Mouse (Mus musculus): Measurements from ENCODE around the gene Acer2.
A peak's percentile ranks its signal among the peaks of the same experiment; 100 is the strongest.

Gene Acer2

DNA sequence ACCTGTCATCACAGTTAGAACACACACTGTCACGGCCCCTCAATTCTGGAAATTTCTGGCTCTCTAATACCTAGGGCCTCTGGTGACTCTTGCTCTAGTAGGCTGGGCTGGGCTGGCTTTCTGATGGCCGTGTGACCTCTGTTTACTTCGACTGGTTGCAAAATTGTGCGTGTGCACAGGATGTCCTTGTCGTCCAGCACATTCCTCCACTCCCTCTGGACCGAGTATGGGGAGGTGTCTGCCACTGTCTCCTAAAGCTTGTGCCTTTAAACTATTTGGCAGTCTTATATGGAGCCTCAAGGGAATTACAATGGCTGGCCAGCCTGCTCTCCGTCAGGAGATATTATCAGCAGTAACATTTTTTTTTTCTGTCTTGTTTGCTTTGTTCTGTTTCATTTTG lies 23.2 kb downstream of the Acer2 start:
- DNase-seq, result no peak

DNA sequence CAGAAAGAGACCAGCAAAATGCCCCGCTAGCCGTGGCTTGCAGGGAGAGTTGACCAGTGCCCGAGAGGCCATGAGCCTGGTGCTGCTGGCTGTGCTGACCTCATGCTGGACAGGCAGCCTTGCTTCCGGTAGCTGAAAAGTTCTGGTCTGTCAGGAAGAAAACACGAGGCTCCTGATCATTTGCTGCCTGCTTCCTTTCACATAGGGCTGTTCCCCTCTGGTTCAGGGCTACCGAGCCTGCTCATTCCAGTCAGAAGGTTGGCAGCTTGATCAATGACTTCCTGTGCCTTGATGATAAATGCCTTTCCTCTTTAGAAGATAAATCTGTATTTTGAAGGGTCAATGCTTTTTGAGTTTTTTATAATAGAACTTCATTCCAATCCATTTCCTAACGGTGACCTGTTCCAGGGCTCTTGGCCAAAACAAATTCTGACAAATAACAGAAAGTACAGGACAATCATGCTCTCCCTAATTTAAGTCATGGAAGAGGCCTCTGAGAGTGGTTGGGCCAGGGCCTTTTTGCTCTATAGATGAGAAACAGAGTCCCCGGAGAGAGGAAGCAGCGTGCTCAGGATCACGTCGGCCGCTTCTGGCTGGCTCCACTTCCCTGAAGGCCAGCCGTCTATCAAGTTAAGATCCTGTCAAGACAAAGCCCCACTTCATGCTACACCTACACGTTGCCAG lies 24.7 kb downstream of the Acer2 start:
- no peak for DNase-seq

DNA sequence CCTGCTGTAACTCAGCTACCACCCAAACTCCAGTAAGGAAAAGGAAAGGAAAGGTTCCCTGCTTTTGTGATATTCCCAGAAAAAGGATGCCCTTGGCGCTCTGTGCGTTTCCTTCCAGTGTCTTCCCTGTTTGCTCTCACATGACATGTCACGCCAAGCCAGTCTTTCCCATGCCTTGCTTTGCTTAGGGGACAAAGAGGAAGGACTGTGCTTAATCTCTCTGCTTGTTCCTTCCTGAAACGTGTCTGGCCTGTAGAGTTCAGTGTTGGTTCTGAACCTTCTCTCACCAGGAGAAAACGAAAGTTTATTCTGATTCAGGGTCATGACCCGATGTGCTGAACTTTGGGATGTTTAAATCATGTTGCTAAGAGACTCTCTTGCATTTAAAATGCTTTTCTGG lies 28.2 kb downstream of the Acer2 start:
- DNase-seq, result no peak

DNA sequence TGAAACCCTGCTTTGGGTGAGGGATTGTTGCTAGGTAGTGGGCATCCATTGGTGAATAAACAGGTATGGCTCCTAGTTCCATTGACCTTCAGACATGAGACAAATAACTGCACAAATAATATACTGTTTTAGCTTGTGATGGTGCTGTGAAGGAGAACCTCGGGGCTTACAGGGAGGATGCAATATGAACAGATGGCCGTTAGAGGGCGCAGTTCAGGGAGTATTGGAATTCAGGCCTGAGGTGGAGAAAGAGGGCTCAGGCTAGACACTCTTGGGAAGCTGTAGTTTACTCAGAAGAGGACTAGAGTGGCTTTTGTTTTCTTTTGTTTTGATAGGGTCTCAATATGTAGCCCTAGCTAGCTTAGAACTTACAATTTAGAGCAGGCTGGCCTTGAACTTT lies 30.8 kb downstream of the Acer2 start:
- peak; percentile 17 for DNase-seq

DNA sequence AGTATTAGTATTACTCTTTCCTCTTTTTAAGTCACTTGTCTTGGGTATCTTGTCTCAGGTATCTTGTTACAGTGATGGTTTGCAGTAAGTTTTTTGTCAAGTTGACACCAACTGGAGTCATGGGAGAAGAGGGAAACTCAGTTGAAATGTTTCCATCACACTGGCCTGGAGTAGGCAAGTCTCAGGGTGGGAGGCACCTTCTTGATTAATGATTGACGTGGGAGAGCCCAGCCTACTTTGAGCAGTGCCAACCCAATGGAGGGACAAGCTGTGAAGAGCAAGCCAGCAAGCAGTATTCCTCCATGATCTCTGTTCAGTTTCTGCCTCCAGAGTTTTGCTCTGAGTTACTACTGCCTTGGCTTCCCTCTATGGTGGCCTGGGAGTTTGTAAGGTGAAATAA lies 31.7 kb downstream of the Acer2 start:
- no peak for DNase-seq

DNA sequence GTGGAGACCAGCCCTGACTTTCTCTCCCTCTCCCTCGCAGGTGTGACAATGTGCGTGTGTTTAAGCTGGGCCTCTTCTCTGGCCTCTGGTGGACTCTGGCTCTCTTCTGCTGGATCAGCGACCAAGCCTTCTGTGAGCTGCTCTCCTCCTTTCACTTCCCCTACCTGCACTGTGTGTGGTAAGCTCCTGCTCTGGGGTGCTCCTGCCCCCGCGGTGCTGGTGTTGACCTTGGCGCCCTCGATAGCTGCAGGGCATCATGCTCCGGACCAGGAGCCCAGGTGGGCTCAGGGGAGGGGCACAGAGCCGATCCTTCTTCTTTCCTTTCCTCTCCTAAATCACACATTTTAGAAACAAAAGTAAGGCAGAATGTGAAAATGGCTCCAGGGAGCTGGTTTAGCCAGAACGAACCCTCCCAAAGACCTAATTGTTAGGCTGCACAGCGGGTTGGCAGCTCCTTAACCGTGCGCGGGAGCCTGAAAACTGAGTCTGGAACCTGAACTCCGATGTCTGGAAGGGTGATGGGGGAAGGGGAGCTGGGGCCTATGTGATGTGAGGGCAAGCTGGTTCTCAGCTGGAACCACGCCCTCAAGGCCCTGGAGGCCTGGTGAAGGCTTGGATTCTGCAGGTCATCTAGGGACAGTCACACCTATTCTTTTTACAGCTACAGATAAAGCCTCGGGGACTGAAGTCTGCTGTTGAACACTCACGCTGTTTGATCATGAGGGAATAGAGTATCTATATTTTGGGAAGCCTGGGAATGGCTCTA lies 37.6 kb downstream of the Acer2 start:
- no peak for DNase-seq

DNA sequence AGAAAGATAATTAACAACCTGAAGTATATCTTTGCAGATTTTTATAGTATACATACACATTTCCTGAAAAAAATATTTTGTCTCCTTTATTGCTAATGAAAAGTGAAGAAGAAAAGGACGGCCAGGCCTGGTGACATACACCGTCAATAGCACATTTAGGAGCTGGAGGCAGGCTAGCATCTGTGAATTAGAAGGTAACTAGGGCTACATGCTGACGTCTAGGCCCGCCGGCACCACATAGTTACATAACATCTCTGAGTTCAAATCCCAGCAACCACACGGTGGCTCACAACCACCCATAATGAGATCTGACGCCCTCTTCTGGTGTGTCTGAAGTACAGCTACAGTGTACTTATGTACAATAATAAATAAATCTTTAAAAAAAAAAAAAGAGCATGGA lies 38.6 kb downstream of the Acer2 start:
- no peak for DNase-seq

DNA sequence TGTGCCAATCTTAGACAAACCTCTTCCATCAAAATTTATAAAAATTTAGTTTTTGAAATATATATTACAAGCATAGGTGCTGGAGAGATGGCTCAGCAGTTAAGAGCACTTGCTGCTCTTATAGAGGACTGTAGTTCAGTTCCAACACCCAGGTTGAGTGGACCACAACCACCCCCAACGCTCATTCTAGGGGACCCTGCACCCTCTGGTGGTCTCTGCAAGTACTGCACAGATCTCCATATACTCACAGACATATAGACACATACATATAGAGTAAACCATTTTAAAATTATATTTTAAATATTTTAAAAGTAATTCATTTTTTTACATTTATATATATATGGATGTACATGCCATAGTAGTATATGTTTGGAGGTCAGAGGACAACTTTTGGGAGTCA lies 41.9 kb downstream of the Acer2 start:
- DNase-seq, result peak; percentile 18

DNA sequence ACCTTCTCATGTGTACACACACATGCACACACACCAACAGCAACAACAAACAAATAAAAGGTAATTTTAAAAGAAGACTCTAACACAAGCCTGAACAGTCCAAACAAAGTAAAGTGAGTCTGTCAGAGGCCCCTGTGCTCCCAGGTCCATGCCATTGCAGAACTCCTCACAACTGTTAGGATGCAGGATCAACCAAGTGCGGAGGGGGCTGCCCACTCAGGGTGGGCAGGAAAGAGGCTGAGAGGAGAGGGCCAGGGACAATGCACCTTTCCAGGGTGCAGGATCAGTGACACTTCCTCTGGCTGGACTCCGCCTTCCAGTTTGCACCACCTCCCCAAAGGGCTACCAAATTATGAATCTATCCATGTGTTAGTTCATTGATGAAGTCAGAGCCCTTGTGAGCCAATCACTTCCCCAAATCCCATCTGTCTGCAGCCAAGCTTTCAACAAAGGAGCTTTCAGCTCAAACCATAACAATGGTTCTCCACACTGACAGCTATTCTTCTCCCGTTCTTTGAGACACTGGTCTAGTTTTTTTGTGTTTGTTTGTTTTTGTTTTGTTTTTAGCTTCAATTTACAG lies 49.4 kb downstream of the Acer2 start:
- DNase-seq, result no peak

DNA sequence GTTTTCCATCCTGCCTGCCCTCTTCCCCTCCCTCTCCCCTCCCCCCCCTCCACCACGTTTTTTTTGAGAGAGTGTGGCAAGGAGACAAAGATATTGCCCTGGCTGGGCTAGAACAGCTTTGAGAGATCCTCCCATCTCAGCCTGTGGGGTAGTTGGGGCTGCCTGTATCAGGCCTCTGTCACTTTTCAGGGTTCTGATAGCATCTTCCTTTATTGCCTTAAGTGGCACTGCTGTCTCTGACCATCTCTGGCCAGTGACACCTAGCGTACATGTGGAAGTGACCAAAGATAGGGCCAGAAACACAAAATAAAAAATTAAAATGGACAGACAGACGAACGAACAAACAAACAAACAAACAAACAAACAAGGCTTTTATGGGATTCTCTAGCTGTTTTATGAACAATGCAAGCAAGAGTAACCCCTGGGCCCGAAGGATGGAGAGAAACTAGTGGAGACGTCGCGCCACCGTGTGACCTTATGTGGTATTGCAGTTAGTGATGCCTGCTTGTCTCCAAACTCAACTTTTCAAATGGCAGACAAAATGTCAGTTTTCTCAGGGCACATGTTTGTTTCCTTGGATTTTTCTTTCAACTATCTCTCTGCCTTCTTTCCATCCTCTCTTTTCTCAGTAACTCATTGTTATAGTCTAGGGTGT lies 50.7 kb downstream of the Acer2 start:
- DNase-seq, result peak; percentile 75

DNA sequence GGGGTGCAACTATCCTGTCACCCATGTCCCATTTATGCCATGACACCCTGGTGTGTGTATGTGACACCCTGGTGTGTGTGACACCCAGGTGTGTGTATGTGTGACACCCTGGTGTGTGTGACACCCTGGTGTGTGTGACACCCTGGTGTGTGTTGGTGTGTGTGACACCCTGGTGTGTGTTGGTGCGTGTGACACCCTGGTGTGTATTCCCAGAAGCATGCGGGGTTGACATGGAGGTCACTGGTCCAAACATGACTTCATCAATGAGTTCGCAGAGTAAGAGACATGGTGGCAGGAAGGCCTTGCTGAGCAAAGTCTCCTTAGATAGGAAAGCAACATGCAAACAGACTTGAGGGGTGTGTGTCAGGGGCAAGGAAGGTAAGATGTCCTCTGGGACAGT lies 52.8 kb downstream of the Acer2 start:
- DNase-seq, result no peak

DNA sequence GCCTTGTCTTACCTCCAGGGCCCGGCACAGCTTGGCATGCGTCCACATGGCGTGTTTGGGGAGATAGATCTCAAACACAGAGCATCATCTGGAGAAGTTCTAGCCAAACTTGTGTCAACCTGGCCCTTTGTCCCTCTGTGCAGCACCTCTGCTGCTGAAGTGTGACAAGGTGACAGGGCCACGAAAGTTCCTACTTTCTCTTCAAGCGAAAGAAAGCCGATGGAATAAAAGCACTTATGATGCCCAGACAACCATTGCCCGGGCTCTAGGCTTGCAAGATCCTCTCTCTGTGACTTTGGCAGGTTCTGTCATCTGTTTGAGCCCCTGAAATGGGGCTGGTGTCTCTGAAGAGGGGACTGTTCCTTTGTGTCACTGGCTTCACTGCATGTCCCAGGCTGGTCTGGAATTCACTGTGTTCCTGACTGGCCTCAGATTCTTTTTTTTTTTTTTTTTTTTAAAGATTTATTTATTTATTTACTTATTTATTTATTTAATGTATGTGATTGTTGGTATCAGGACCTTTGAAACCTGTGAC lies 56.0 kb downstream of the Acer2 start:
- no peak for DNase-seq

DNA sequence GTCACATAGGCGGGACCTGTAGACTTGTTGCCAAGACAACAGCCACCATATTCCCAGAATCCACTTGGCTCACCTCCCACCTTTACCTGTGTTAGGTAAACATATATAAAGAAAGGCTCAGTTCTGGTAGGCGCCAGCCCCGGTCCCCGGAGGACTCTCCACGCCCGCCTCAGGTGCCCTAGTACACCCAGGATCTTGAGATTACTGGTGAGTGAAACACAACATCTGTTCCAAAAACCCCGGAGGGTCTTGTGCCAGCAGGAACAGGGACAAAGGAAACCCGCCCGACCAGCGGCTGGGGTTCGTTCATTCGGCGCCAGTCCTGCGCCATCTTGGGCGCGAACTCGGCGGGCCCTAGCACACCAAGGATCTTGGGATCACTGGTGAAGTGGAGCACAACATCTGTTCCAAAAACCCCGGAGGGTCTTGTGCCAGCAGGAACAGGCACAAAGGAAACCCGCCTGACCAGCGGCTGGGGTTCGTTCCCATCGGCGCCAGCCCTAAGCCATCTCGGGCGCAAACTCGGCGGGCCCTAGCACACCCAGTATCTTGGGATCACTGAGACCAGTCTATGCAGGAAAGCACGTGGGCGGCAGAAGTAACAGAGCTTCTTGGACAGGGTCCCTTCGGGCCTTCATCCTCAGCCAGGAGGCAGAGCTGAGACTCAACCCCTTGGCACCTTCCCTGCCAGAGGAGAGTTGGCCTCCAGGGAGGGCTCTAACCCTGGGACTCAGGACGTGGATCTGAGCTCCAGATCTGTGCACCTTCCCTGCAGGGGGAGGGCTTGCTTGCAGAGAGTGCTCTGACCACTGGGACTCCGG lies 56.6 kb downstream of the Acer2 start:
- DNase-seq, result no peak

DNA sequence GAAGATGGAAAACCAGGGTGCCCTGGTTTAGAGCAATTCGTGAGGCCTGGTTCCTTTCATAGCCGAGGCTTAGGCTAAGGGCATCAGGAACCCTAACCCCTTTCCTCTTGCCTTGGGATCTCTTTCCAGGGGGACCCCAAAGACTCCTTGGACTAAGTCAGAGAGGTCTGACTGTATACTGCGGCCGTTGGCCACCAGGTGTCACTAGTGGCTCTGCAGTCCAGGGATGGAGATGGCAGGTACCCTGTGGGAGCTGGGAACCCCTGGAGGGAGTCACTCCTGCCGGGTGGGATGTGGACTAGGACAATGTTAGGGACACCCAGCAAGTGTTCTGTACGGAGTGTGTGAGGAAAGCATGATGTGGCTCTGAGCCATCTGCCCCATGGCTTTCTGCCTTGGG lies 58.8 kb downstream of the Acer2 start:
- DNase-seq, result peak; percentile 16

DNA sequence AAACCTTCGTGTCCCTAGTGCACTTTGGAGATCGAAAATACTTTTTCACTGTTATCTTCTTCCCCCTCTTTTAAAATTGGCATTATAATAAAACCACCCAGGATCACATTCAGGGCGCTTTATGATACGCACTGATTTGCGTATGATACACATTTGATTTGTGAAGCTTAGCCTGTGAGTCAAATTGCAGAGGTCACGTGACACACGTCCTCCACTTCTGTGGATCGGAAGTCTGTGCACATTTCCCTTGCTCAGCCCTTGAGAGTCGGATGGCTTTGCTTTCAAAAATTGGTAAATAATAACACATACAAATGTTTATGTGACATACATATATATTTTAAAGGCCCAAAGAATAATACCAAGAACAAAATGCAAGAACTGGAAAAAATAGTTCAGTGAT lies 62.0 kb downstream of the Acer2 start:
- DNase-seq, result no peak

DNA sequence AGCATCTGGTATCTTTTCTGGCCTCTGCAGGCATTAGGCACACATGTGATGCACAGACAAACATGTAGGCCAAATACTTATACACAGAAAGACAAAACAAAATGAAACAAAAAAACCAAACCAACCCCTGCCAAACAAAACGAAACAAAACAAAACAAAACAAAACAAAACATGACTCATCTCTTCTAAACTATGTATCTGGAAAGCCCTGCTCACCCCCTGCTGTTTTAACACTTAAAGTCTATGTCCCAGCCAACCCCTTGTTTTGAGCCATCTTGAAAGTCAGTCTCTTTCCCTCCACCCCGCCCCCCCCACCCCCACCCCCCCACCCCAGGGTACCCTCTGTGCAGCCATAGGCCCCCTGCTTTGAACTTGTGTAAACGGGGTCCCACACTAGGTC lies 62.5 kb downstream of the Acer2 start:
- DNase-seq, result no peak

DNA sequence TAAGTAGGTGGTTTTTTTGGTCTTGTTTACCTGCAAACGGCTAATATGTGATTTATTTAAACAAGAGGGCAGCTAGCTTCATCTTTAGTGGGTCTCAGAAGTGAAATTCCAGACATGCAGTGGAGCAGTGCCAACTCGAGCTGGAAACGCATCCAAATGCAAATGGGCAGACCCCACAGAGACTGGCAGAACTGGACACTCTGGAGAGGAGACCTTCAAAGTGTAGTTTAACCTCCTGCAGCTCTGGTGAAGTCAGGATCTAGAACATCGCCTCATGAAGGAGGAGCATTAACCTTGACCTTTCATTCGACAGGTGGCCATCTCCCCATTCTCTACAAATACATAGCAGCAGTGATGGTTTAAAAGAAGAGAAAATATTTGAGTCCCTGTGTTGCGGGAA lies 68.5 kb downstream of the Acer2 start:
- DNase-seq, result no peak

DNA sequence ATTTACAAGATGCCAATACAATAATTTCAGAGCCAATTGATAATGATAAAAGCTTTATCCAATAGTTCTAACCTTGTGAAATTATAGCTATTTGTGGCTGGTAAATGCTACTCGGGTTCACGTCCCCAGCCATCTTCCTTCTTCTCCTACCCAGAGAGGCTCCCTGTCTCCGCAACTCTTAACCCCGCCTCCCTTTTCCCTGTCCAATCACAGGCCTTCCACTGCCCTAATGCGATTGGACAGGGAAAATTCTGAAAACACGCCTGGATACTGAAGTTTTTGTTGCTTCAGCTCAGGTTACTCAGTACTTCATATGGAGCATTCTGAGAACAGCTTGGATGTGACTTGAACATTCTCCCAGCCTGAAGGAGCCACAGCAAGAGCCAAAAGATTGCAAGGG lies 69.1 kb downstream of the Acer2 start:
- DNase-seq, result no peak

DNA sequence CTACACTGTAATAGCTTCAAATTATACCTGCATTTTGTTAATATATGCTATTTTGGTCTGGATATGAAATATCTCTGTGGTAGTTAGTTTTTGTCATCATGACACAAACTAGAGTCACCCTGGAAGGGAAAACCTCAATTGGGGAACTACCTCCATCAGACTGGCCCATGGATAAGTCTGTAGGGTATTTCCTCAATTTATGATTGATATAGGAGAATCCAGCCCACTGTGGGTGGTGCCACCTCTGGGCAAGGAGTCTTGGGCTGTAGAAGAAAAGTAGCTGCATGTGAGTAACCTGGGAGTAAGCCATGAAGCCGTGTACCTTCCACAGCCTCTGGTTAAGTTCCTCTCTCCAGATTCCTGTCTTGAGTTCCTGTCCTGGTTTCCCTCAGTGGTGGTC lies 74.6 kb downstream of the Acer2 start:
- no peak for DNase-seq

DNA sequence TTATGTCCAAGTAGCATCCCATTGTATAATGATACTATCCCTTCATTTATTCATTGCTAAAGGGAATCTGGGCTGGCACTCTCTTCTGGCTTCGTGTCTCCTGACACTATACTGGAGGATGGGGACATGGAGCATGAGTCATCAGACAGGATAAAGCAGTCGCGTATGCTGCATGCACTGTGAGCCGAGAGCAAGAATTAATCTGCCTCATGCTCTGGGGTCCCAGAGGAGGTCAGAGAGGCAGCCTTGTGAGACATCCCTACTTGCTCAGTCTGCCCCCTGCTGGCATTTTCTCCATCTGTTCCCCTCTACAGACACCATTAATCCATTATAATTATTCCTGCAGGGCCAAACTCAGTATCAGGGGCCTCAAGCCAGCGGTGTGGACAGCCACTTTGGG lies 79.3 kb downstream of the Acer2 start:
- no peak for DNase-seq

DNA sequence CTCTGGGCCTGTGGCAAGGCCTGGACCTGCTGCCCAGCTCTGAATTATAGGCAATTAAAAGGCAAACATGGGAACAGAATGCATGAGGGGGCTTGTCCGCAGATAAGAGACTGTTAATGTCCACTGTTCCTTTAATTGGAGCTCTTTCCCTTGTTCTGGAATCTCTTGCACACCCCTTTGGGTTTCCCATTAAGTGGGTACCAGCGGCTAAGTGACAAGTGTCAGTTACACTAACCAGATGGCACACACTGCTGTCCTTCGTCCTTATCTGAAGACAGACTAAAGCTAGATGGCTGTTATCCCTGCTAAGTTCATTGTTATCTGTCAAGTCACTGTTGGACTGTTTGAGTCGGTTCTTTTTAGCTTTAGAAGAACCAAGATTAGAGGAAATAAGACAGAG lies 81.3 kb downstream of the Acer2 start:
- no peak for DNase-seq

DNA sequence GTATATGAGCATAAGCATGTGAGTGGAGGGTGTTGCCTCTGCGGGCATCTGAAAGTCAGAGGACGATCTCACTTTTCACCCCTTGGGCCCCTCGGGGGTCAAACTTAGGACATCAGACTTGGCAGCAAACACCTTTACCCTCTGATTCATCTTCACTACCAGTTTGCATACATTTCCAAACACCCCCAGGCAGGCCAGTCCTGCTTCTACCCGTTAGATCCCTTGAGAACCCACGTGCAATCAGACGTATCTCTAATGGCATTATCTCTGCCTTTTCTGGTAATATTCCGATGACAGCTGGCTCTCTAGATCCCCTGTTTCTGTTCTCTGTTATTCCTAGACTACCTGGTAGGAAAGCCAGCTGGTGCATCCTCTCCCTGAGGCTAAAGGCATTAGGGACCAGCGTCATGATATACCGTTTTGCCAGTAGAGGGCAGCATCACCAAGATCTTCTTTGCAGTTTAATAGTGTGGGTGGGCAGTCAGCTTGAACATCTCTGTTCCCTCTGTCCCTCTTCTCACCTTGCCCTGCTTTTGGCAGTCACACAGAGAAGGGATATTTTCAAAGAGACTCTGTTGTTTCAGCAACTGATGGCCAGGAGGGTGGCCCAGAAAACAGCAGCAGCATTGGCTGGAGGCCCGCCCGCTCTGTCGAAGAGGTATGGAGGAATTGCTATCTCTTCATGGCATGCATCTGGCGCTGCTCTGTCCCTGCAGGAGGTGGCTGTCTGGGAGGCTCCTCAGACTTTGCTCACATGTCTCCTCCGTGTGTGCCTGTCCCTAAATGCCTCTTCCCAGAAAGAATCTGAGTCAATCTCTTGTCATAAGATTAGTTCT lies 83.6 kb downstream of the Acer2 start:
- DNase-seq, result peak; percentile 28

All from thymus, postnatal 14 days (tissue).